Mouse (Mus musculus): Measurements from ENCODE around the gene Krt39.

DNA sequence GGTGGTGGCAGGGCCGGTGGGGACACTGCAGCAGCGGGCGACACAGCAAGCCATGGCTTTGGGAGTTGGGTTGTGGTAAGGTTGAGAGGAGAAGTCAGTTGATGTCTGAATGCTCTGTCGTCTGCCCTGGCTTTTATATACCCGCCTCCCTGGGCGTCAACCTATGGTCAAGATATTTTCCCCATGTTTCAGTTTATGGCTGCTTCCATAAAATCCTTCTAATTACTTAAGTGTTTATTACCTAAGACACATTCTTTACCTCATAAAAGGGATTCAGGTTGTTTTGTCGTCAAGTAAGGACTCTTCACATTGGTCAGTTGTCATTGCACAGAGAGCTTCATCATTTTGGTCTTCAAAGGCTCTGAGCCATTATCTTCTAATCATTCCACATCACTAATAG is 45.4 kb upstream of the Krt39 start, which contains the start of gene Krtap3-1:
- TF ChIP-seq CTCF (IDR thresholded peaks at IDR 0.05; ENCODE audit: low read depth) (no peak), EP300 (IDR thresholded peaks at IDR 0.05; ENCODE audit: low read depth) (no peak)

All from liver, embryonic 14.5 days (tissue).